Mouse (Mus musculus): ENCODE results near the gene Atl1.

DNA sequence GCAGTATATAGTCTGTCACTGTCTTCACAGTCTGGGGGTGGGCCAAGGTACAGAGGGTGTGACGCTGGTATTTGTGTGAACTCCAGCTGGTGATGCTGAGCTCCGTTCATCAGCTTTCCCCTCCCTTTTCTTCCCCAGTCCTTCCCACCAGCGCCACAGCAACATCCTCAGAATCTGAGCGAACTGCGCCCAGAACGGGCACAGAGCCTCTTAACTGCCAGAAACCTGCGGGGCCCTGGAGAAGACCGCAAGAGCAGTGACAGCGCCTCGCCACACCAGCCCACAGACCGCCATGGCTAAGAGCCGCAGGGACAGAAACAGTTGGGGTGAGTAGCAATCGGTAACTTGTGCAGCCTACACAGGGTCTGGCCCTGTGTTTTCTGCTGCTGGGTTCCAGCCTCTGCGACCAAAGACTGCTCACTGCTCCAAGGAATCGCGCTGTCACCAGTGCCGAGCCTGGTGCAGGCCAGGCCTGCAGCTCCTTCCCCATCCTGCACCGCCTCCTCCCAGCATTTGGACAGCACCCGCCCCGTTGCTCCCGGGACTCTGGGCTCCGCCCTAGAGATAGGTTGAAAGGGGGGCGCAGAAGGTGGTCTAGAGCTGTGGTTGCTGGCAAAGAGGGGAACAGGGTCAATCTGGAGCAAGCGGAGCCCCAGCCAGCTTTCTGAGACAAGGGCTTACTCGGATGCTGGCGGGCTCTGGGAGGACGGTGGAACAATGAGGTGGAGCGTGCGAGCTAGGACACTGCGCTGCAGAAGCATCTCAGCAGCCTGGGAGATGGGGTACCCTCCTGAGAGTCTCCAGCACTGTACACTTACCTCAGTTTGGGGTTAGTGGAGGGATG, 15.5 kb downstream of the Atl1 start:
- no peak for TF ChIP-seq CTCF (IDR thresholded peaks at IDR 0.05; ENCODE audit: low read depth)
- TF ChIP-seq EP300 (IDR thresholded peaks at IDR 0.05; ENCODE audit: low read depth) = no peak

Measured in heart, postnatal 0 days (tissue).